Mouse (Mus musculus) testis, adult 2 months (tissue): ENCODE measurements around the gene Olfr16. TPM values are rescaled to one million over a fixed set of nuclear protein-coding genes. Genes with fewer than 3 reads are reported as not detected.

ENCODE experiments used
- H3K27ac ChIP-seq: fragments of 200-500 bp; 2 replicates; pipeline ENCODE4 v1.5.1; 2012; ENCODE audit warnings: low read depth, low read length; ENCODE audit not compliant: control insufficient read depth, insufficient read depth
- H3K27me3 ChIP-seq: fragments of 200-500 bp; 2 replicates; pipeline ENCODE4 v1.6.1; 2012; ENCODE audit warnings: mild to moderate bottlenecking, low read length, moderate library complexity; ENCODE audit not compliant: control insufficient read depth, insufficient read depth
- H3K36me3 ChIP-seq: fragments of 200-500 bp; 2 replicates; pipeline ENCODE4 v1.6.1; 2012; ENCODE audit warnings: mild to moderate bottlenecking, low read length; ENCODE audit not compliant: control insufficient read depth, insufficient read depth
- H3K4me1 ChIP-seq: fragments of 200-500 bp; 2 replicates; pipeline ENCODE4 v1.6.1; 2012; ENCODE audit warnings: low read length; ENCODE audit not compliant: control insufficient read depth, insufficient read depth
- H3K4me3 ChIP-seq: fragments of 200-500 bp; 2 replicates; pipeline ENCODE4 v1.5.1; 2012; ENCODE audit warnings: low read depth, mild to moderate bottlenecking, low read length, moderate library complexity, mixed read lengths; ENCODE audit not compliant: control insufficient read depth
- CTCF ChIP-seq: fragments of 200-500 bp; IDR thresholded peaks from 2 replicates; pipeline ENCODE4 v1.5.1; 2012; ENCODE audit warnings: low read depth, mild to moderate bottlenecking, inconsistent platforms, low read length, moderate library complexity; ENCODE audit not compliant: control insufficient read depth, insufficient read depth, insufficient replicate concordance
- POLR2A ChIP-seq: fragments of 200-500 bp; IDR thresholded peaks from 2 replicates; pipeline ENCODE4 v1.6.1; 2012; ENCODE audit warnings: low read depth, mild to moderate bottlenecking, inconsistent platforms, low read length, moderate library complexity; ENCODE audit not compliant: control insufficient read depth
- polyA plus RNA-seq: library from polyadenylated mRNA; depleted of rRNA; stranded (reverse); fragments of >200 nt; gene quantifications from 2 replicates; pipeline ENCODE4 v1.2.3, GENCODE M21; 2012; rRNA removed

Olfr16 gene
- polyA plus RNA-seq, 1 experiment: 0.05 TPM

DNA sequence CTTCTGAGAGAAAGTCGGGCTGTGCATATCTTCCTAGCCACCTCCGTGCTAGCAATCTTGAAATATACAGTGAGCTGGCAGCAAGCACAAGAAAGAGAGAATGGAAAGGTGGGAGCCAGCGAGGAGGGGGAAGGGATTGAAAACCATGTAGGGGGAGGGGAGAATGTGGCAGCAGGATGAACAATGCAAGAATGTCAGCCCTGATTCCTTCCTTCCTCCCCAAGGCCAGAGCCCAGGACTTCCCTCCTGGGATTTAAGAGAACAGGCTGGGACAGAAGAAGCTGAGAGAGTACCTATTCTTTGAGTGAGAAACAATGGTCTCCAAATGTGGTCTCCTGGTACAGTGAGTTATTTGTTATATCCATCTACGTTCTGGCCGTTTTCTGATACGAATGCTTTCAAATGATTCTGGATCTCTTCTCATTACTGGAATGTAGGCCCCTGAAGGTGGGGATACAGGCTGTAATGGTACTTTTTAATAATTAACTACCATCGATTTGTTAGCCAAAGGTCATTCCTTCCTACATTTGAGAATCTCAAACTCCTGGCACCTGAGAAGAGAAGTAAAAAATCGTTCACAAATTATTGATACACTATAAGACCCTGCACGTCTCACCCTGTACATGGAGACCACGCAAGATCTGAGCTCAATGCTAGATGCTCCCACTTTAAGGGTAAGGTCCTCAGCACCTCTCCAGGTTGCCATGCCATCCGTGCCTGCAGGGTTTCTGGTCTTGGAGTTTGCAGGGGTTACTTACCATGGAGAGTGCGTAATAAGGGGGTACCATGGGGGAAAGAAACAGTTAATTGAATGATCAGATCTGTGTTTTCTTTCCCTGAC, 39.8 kb downstream of the Olfr16 start:
- TF ChIP-seq POLR2A: no peak
- no peak for TF ChIP-seq CTCF
- H3K27me3 ChIP-seq: no peaks in the 10 kb centered on the region
- H3K4me3 ChIP-seq: no peak overlapping the region
- no peak overlapping the region for H3K27ac ChIP-seq
- no peaks in the 10 kb centered on the region for H3K36me3 ChIP-seq
- no peaks in the 10 kb centered on the region for H3K4me1 ChIP-seq

DNA sequence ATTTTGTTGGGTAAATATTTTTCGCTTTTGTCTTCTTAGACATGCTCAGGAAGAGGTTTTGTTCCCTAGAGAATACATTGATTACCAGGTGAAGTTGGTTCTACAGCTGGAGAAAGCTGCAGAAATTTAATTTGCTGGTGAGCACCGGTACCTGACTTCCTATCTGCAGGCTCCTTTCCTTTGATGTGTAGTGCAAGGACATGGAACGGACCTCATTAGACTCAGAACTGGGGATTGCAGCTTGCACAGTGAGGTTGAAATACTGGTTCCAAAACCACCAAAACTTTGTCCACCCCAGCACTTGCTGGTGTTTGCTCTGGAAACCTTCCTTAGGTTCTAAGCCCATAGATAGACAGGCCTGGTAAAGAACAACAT, 40.4 kb downstream of the Olfr16 start:
- Histone ChIP-seq H3K4me3 (no peak overlapping the region), H3K27me3 (no peaks in the 10 kb centered on the region), H3K27ac (no peak overlapping the region), H3K36me3 (no peaks in the 10 kb centered on the region), H3K4me1 (no peaks in the 10 kb centered on the region)
- TF ChIP-seq POLR2A: no peak
- TF ChIP-seq CTCF: no peak

Other genes with a start within 250 kb of the Olfr16 start
- not detected in 2 replicates for gene Apcs, start 55.4 kb upstream of the Olfr16 start, polyA plus RNA-seq
- not detected in 2 replicates for gene Olfr1408, start 187.0 kb downstream of the Olfr16 start, polyA plus RNA-seq
- gene Olfr1406, start 240.2 kb downstream of the Olfr16 start, polyA plus RNA-seq: not detected in 2 replicates
- gene Olfr218, start 247.4 kb downstream of the Olfr16 start, polyA plus RNA-seq: not detected in 2 replicates